Mouse (Mus musculus) liver, adult 2 months (tissue): ENCODE data around the gene Phlda3.

Source experiments
- CTCF ChIP-seq: fragments of 200-500 bp; IDR thresholded peaks from 2 replicates; pipeline ENCODE4 v1.5.1; 2011; ENCODE audit warnings: low read depth, low read length, control low read depth
- POLR2A ChIP-seq: fragments of 200-500 bp; IDR thresholded peaks from 2 replicates; pipeline ENCODE4 v1.6.1; 2011; ENCODE audit warnings: low read length, control low read depth; ENCODE audit not compliant: insufficient read depth; ENCODE audit errors: extremely low read depth

DNA sequence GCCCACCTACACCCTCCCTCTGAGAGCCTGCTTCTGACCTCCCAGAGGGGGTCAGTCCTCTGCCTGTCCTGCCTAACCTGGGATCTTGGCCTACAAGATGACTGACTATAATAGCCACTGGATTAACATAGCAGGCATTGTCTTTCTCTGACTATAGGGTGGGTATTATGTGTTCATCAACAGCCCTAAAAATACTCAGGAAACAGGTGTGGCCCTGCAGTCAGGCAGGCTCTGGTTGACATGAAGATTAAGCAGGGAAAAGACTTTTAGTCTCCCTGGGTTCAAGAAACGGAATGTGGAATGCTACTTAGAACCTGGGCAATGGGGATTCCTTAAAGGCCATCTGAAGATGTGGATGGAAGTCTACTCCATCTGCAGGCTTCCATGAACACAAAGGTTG, 32.6 kb downstream of the Phlda3 start:
- TF ChIP-seq CTCF, result no peak
- no peak for TF ChIP-seq POLR2A
